Mouse (Mus musculus) lung, embryonic 14.5 days (tissue): Measurements from ENCODE around the gene Pou3f1. TPM values are rescaled to one million over a fixed set of nuclear protein-coding genes. Genes with fewer than 3 reads are reported as not detected.

ENCODE experiments used
- ATAC-seq: fragments of 200-750 bp; cut with Nextera tagmentation; 2 replicates; pipeline ENCODE4 v1.8.0; 2017; ENCODE audit warnings: mild to moderate bottlenecking, moderate TSS enrichment, moderate library complexity; ENCODE audit not compliant: insufficient read depth
- DNase-seq: peaks from one replicate; pipeline ENCODE4 v3.0.0-alpha.2; 2015
- H3K27ac ChIP-seq: fragments of 300-500 bp; sonication (generic); 2 replicates; pipeline ENCODE4 v1.5.1; 2014; ENCODE audit warnings: low read depth, mild to moderate bottlenecking, moderate library complexity
- H3K27me3 ChIP-seq: fragments of 300-500 bp; sonication (generic); 2 replicates; pipeline ENCODE4 v1.6.1; 2014; ENCODE audit warnings: low read length, control low read depth; ENCODE audit not compliant: insufficient read depth
- H3K36me3 ChIP-seq: fragments of 300-500 bp; sonication (generic); 2 replicates; pipeline ENCODE4 v1.6.1; 2014; ENCODE audit warnings: control low read depth; ENCODE audit not compliant: insufficient read depth
- H3K4me1 ChIP-seq: fragments of 300-500 bp; sonication (generic); 2 replicates; pipeline ENCODE4 v1.6.1; 2014; ENCODE audit warnings: antibody characterized with exemption, control low read depth; ENCODE audit not compliant: insufficient read depth
- H3K4me2 ChIP-seq: fragments of 300-500 bp; sonication (generic); 2 replicates; pipeline ENCODE4 v1.6.1; 2014; ENCODE audit warnings: mild to moderate bottlenecking
- H3K4me3 ChIP-seq: fragments of 300-500 bp; sonication (generic); 2 replicates; pipeline ENCODE4 v1.5.1; 2014; ENCODE audit warnings: low read depth, low read length
- H3K9ac ChIP-seq: fragments of 300-500 bp; sonication (generic); 2 replicates; pipeline ENCODE4 v1.6.1; 2014
- H3K9me3 ChIP-seq: fragments of 300-500 bp; sonication (generic); 2 replicates; pipeline ENCODE4 v1.6.1; 2016; ENCODE audit warnings: low read depth, low read length, control low read depth
- CTCF ChIP-seq: IDR thresholded peaks from 2 replicates; pipeline ENCODE4 v1.5.1; 2016; ENCODE audit warnings: antibody characterized with exemption, low read depth
- whole genome bisulfite sequencing: fragments of 180-500 bp; shearing (Covaris S2); extraction: QIAGEN DNeasy Blood & Tissue Kit; methylation state at CpG from one replicate; pipeline ENCODE4 v1.1.7; 2014; 5-methylcytosine and 5-hydroxymethylcytosine counted together
- polyA plus RNA-seq: library from polyadenylated mRNA; unstranded; fragments of >200 nt; fragmentation: Nextera tagmentation; extraction: Ambion mirVana; gene quantifications from 2 replicates; pipeline ENCODE4 v1.2.1, GENCODE M21; 2014

Gene Pou3f1
- polyA plus RNA-seq, 1 experiment from 2014 or later = 0.41 TPM

GRCm38 (mm10) chr4:124656854-124657650 lies 445 bp downstream of the Pou3f1 start:
- no peaks in the 10 kb centered on the region for H3K36me3 ChIP-seq
- peak overlapping the region; percentile 32; the same call in 1 of the 2 replicates for H3K9ac ChIP-seq
- WGBS = under 1% methylated on average over 92 of the region's 92 CpGs
- H3K27ac ChIP-seq = no peak overlapping the region
- H3K4me2 ChIP-seq = peak overlapping the region; percentile 96
- ATAC-seq (peak; percentile 93), DNase-seq (peak; percentile 90)
- no peak for TF ChIP-seq CTCF
- H3K9me3 ChIP-seq = no peaks in the 10 kb centered on the region
- no peaks in the 10 kb centered on the region; the same call in 1 of the 2 replicates for H3K4me1 ChIP-seq
- peak overlapping the region; percentile 56 for H3K4me3 ChIP-seq
- H3K27me3 ChIP-seq = peaks cover 92% of the 10 kb centered on the region

GRCm38 (mm10) chr4:124657781-124658180 lies 1.2 kb downstream of the Pou3f1 start:
- DNase-seq (no peak), ATAC-seq (no peak; the same call in 1 of the 2 replicates)
- H3K27me3 ChIP-seq = peaks cover 94% of the 10 kb centered on the region
- no peak overlapping the region; the same call in 1 of the 2 replicates for H3K9ac ChIP-seq
- H3K9me3 ChIP-seq = no peaks in the 10 kb centered on the region
- no peak overlapping the region for H3K27ac ChIP-seq
- WGBS = under 1% methylated on average over 53 of the region's 61 CpGs
- no peaks in the 10 kb centered on the region; the same call in 1 of the 2 replicates for H3K4me1 ChIP-seq
- H3K4me2 ChIP-seq = peak overlapping the region; percentile 96
- TF ChIP-seq CTCF = no peak
- no peaks in the 10 kb centered on the region for H3K36me3 ChIP-seq
- peak overlapping the region; percentile 56 for H3K4me3 ChIP-seq

- no peak for ATAC-seq
- Histone ChIP-seq H3K27me3 (peaks cover 93% of the 10 kb centered on the region), H3K9me3 (no peaks in the 10 kb centered on the region), H3K9ac (no peak overlapping the region), H3K4me1 (no peaks in the 10 kb centered on the region; the same call in 1 of the 2 replicates), H3K4me3 (peak overlapping the region; percentile 56), H3K4me2 (peak overlapping the region; percentile 96), H3K27ac (no peak overlapping the region), H3K36me3 (no peaks in the 10 kb centered on the region)
- WGBS = 1% methylated on average over 39 of the region's 39 CpGs
- peak; percentile 29 for DNase-seq
- no peak for TF ChIP-seq CTCF
These were observed 1.8 kb downstream of the Pou3f1 start for GRCm38 (mm10) chr4:124658412-124658851.

- Histone ChIP-seq H3K9ac (no peak overlapping the region), H3K4me1 (no peaks in the 10 kb centered on the region; the same call in 1 of the 2 replicates), H3K27me3 (peaks cover 91% of the 10 kb centered on the region), H3K4me2 (peak overlapping the region; percentile 53), H3K4me3 (peak overlapping the region; percentile 56), H3K27ac (no peak overlapping the region), H3K36me3 (no peaks in the 10 kb centered on the region), H3K9me3 (no peaks in the 10 kb centered on the region)
- 2% methylated on average over 68 of the region's 68 CpGs for WGBS
- ATAC-seq (no peak), DNase-seq (peak; percentile 28)
- no peak for TF ChIP-seq CTCF
These were observed 2.9 kb downstream of the Pou3f1 start for GRCm38 (mm10) chr4:124659251-124660217.

GRCm38 (mm10) chr4:124660603-124661002 lies 4.0 kb downstream of the Pou3f1 start:
- no peaks in the 10 kb centered on the region for H3K9me3 ChIP-seq
- no peak for TF ChIP-seq CTCF
- H3K36me3 ChIP-seq = no peaks in the 10 kb centered on the region
- DNase-seq (no peak), ATAC-seq (no peak)
- no peaks in the 10 kb centered on the region; the same call in 1 of the 2 replicates for H3K4me1 ChIP-seq
- H3K4me3 ChIP-seq = no peak overlapping the region
- H3K4me2 ChIP-seq = no peak overlapping the region
- no peak overlapping the region for H3K27ac ChIP-seq
- H3K27me3 ChIP-seq = peaks cover 80% of the 10 kb centered on the region
- no peak overlapping the region for H3K9ac ChIP-seq
- 62% methylated on average over 3 of the region's 3 CpGs for whole genome bisulfite sequencing

- Histone ChIP-seq H3K4me2 (no peak overlapping the region), H3K36me3 (no peaks in the 10 kb centered on the region), H3K4me3 (no peak overlapping the region), H3K4me1 (no peaks in the 10 kb centered on the region), H3K9ac (no peak overlapping the region), H3K27me3 (peaks cover 60% of the 10 kb centered on the region), H3K9me3 (no peaks in the 10 kb centered on the region), H3K27ac (no peak overlapping the region)
- 33% methylated on average over 3 of the region's 3 CpGs for WGBS
- ATAC-seq (no peak), DNase-seq (peak; percentile 59)
- TF ChIP-seq CTCF = peak; percentile 66
These were observed 6.4 kb downstream of the Pou3f1 start for GRCm38 (mm10) chr4:124663034-124663433.
